Mouse (Mus musculus) bone marrow macrophage, adult 2 months (primary cell): ENCODE measurements around the gene 1700016K19Rik.

Experiments
- CTCF ChIP-seq: IDR thresholded peaks from 2 replicates; pipeline ENCODE4 v1.5.1; 2012; ENCODE audit warnings: low read depth, mild to moderate bottlenecking, low read length, moderate library complexity
- POLR2A ChIP-seq: IDR thresholded peaks from 2 replicates; pipeline ENCODE4 v1.6.1; 2012; ENCODE audit warnings: mild to moderate bottlenecking, low read depth, low read length, borderline replicate concordance

DNA sequence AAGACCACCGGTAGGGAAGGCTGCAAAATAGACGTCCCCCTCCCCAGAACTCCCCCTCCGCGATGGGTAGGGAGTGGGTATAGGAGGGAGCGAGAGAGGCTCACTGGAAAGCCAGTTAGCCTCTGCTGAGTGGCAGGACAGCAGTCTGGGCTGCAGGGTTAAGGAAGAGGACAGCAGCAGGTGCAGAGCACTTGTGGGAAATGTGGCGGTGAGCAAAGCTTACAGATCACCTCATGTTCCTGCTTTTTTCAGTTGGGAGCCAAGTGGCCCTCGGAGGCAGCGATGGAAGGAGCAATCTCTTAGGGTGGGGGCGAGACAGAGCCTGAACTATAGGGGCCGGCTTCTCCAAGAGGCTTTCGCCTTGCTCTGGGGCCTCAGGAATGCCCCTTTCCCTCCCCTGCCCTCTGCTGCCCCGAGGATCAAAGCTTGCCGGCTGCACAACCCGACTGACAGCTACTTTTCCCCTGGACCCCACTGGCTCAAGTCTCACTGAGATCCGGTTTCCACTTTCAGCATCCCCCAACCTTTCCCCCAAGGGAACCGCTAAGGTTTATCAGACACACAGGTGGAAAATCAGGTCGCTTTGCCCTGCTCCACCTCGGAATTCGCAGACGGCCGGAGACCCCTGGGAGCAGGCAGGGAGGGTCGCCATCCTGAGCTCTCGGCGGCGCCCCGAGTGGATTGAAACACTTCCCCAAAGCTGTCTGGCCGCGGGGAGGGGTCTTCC, 33.9 kb upstream of the 1700016K19Rik start:
- no peak for TF ChIP-seq CTCF
- no peak for TF ChIP-seq POLR2A
